Mouse (Mus musculus) E14TG2a.4 (cell line): Measurements from ENCODE around the gene Rb1.

Experiments used
- CTCF ChIP-seq: conservative IDR thresholded peaks from 2 replicates; pipeline ENCODE4 v1.5.1; 2014; ENCODE audit warnings: low read length
- POU5F1 ChIP-seq: IDR thresholded peaks from 2 replicates; pipeline ENCODE4 v1.6.1; 2014; ENCODE audit warnings: low read length, borderline replicate concordance

DNA sequence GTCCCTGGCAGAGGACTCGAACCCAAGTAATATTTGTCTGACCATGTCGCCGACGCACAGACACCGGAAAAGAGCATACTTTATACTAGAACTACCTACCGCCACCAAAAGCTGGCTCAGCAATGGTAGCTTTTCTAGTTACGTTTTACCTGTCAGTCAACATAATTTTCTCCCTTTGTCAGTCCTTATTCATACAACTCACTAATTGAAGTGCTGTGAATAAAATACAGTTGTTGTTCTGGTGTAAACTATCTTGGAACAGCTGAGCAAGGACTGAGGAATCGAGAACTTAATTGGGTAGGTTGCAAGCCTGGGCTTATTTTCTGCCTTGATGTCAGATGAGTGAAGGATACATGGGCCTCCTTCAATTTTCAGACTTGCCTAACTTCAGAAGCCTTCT is 889 bp upstream of the Rb1 start:
- TF ChIP-seq CTCF = no peak
- no peak for TF ChIP-seq POU5F1
